Mouse (Mus musculus): Measurements from ENCODE around the gene Gm14444. TPM values are rescaled to one million over a fixed set of nuclear protein-coding genes. Genes with fewer than 3 reads are reported as not detected.

The Gm14444 gene
- not detected for polyA plus RNA-seq (2015; fragmentation: Illumina TruSeq; extraction: RNeasy Lipid Tissue Mini Kit (QIAGEN cat#74804); ENCODE audit: insufficient read depth, low read depth, low replicate concordance)

GRCm38 (mm10) chr2:175010022-175010421 lies at the start of gene Gm14444:
Gene Gm14444, plus strand, starts transcription at chr2:175010241.

GRCm38 (mm10) chr2:175067681-175068261 lies 57.7 kb downstream of the Gm14444 start, which contains the start of gene Gm14393:
Gene Gm14393, minus strand, starts transcription at chr2:175067781.

Other genes starting within 250 kb of the Gm14444 start
- gene Edn3, start 249.6 kb upstream of the Gm14444 start, polyA plus RNA-seq (2015; fragmentation: Illumina TruSeq; extraction: RNeasy Lipid Tissue Mini Kit (QIAGEN cat#74804); ENCODE audit: insufficient read depth, low read depth, low replicate concordance) = not detected
- gene Gm14393, start 57.5 kb downstream of the Gm14444 start, polyA plus RNA-seq (2015; fragmentation: Illumina TruSeq; extraction: RNeasy Lipid Tissue Mini Kit (QIAGEN cat#74804); ENCODE audit: insufficient read depth, low read depth, low replicate concordance) = not detected
- gene Gm14399, start 131.8 kb downstream of the Gm14444 start, polyA plus RNA-seq (2015; fragmentation: Illumina TruSeq; extraction: RNeasy Lipid Tissue Mini Kit (QIAGEN cat#74804); ENCODE audit: insufficient read depth, low read depth, low replicate concordance) = 0.92 TPM
- gene Gm14443, start 165.6 kb downstream of the Gm14444 start, polyA plus RNA-seq (2015; fragmentation: Illumina TruSeq; extraction: RNeasy Lipid Tissue Mini Kit (QIAGEN cat#74804); ENCODE audit: insufficient read depth, low read depth, low replicate concordance) = not detected
- 5.4 TPM for gene Gm14391, start 196.7 kb downstream of the Gm14444 start, polyA plus RNA-seq (2015; fragmentation: Illumina TruSeq; extraction: RNeasy Lipid Tissue Mini Kit (QIAGEN cat#74804); ENCODE audit: insufficient read depth, low read depth, low replicate concordance)